Mouse (Mus musculus): ENCODE results near the gene Gm1110.

- TF ChIP-seq GATA1 (IDR thresholded peaks at IDR 0.05; ENCODE audit: borderline replicate concordance, low read length) = no peak
- TF ChIP-seq FLI1 (IDR thresholded peaks at IDR 0.05; ENCODE audit: low read length) = no peak
Measured at GRCm38 (mm10) chr9:26860751-26861150, 62.2 kb downstream of the Gm1110 start, which contains the start of gene Glb1l3.
